Mouse (Mus musculus) hindbrain, embryonic 12.5 days (tissue): ENCODE measurements around the gene Gm42688. TPM values are rescaled to one million over a fixed set of nuclear protein-coding genes. Genes with fewer than 3 reads are reported as not detected.

ENCODE experiments used
- ATAC-seq: fragments of 200-750 bp; cut with Nextera tagmentation; 2 replicates; pipeline ENCODE4 v1.8.0; 2017; ENCODE audit warnings: moderate TSS enrichment; ENCODE audit not compliant: low FRiP score
- H3K27ac ChIP-seq: fragments of 300-500 bp; sonication (generic); 2 replicates; pipeline ENCODE4 v1.5.1; 2016; ENCODE audit warnings: mild to moderate bottlenecking
- H3K27me3 ChIP-seq: fragments of 300-500 bp; sonication (generic); 2 replicates; pipeline ENCODE4 v1.6.1; 2016; ENCODE audit warnings: mild to moderate bottlenecking
- H3K36me3 ChIP-seq: fragments of 300-500 bp; sonication (generic); 2 replicates; pipeline ENCODE4 v1.6.1; 2016; ENCODE audit warnings: mild to moderate bottlenecking
- H3K4me1 ChIP-seq: fragments of 300-500 bp; sonication (generic); 2 replicates; pipeline ENCODE4 v1.6.1; 2016
- H3K4me2 ChIP-seq: fragments of 300-500 bp; sonication (generic); replicated peaks from 2 replicates; pipeline ENCODE4 v1.6.1; 2016; ENCODE audit warnings: mild to moderate bottlenecking
- H3K4me3 ChIP-seq: fragments of 300-500 bp; sonication (generic); 2 replicates; pipeline ENCODE4 v1.5.1; 2016; ENCODE audit warnings: mild to moderate bottlenecking
- H3K9ac ChIP-seq: fragments of 300-500 bp; sonication (generic); 2 replicates; pipeline ENCODE4 v1.6.1; 2016; ENCODE audit warnings: mild to moderate bottlenecking, moderate library complexity
- H3K9me3 ChIP-seq: fragments of 300-500 bp; sonication (generic); replicated peaks from 2 replicates; pipeline ENCODE4 v1.6.1; 2016; ENCODE audit warnings: mild to moderate bottlenecking
- WGBS: fragments of 180-500 bp; shearing (Covaris S2); methylation state at CpG from one replicate; pipeline ENCODE4 v1.1.7; 2016; 5-methylcytosine and 5-hydroxymethylcytosine counted together
- polyA plus RNA-seq: library from polyadenylated mRNA; unstranded; fragments of >200 nt; fragmentation: Nextera tagmentation; extraction: Ambion mirVana; gene quantifications from 2 replicates; pipeline ENCODE4 v1.2.1, GENCODE M21; 2016

The Gm42688 gene
- polyA plus RNA-seq, 1 experiment from 2014 or later = 5.0 TPM

- ATAC-seq = no peak
- 67% methylated on average over 5 of the region's 5 CpGs for WGBS
- H3K4me1 ChIP-seq = peaks cover 48% of the 10 kb centered on the region
- H3K4me3 ChIP-seq = peak overlapping the region; percentile 82
- H3K27ac ChIP-seq = no peak overlapping the region
- H3K9ac ChIP-seq = peak overlapping the region; percentile 97; the same call in 1 of the 2 replicates
- no peaks in the 10 kb centered on the region for H3K27me3 ChIP-seq
- peak overlapping the region; percentile 95 for H3K4me2 ChIP-seq
- no peaks in the 10 kb centered on the region for H3K9me3 ChIP-seq
- H3K36me3 ChIP-seq = peaks cover 18% of the 10 kb centered on the region
These were observed 21.5 kb downstream of the Gm42688 start for GRCm38 (mm10) chr6:83122961-83123360.

GRCm38 (mm10) chr6:83124851-83125312, 23.5 kb downstream of the Gm42688 start:
- no peaks in the 10 kb centered on the region for H3K36me3 ChIP-seq
- peak overlapping the region; percentile 74 for H3K27ac ChIP-seq
- WGBS = under 1% methylated on average over 30 of the region's 30 CpGs
- ATAC-seq = no peak
- peak overlapping the region; percentile 71 for H3K4me2 ChIP-seq
- peaks cover 37% of the 10 kb centered on the region for H3K4me1 ChIP-seq
- H3K9ac ChIP-seq = peak overlapping the region; percentile 79
- H3K27me3 ChIP-seq = no peaks in the 10 kb centered on the region
- H3K9me3 ChIP-seq = no peaks in the 10 kb centered on the region
- H3K4me3 ChIP-seq = peak overlapping the region; percentile 69

DNA sequence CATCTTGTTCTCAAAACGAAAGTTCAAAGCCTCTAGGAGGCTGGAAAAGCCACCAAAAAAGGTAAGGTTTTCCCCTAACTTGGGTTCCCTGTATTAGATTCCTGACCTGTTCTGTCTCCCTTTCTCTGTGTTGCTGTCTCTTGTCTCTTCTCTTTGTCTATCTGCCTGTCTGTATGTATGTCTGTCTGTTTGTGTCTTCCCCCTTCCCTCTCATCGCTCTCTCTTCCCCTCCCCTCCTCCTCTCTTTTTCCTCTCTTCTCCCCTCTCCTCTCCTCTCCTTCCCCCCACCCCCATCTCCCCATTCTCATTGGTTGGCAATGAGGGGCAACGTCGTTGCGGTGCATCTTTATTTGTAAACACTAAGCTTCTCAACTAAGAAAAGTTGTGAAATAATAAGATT, 23.9 kb downstream of the Gm42688 start, which contains the start of gene Ino80b:
TSS of gene Ino80b (minus strand) at position 101 of the 400 bp plus-strand sequence.
- no peaks in the 10 kb centered on the region for H3K27me3 ChIP-seq
- H3K4me3 ChIP-seq = peak within 1 kb of the TSS; percentile 69
- peak within 1 kb of the TSS; percentile 71 for H3K4me2 ChIP-seq
- WGBS = 23% methylated on average over 5 of the region's 5 CpGs
- no peaks in the 10 kb centered on the region for H3K9me3 ChIP-seq
- peak within 1 kb of the TSS; percentile 79 for H3K9ac ChIP-seq
- ATAC-seq = no peak
- H3K27ac ChIP-seq = peak within 1 kb of the TSS; percentile 74
- H3K36me3 ChIP-seq = no peaks in the 10 kb centered on the region
- H3K4me1 ChIP-seq = peaks cover 32% of the 10 kb centered on the region

DNA sequence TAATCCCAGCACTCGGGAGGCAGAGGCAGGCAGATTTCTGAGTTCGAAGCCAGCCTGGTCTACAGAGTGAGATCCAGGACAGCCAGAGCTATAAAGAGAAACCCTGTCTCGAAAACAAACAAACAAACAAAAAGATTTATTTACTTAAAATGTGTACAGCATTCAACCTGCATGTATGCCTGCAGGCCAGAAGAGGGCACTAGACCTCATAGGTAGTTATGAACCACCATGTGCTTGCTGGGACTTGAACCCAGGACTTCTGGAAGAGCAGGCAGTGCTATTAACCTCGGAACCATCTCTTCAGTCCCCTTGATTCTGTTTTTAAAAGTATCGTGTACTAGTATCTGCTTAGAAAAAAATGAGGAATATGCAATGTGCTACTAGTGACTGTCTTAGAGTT, 26.0 kb downstream of the Gm42688 start:
- ATAC-seq = no peak
- Histone ChIP-seq H3K4me3 (no peak overlapping the region), H3K36me3 (no peaks in the 10 kb centered on the region), H3K4me1 (peaks cover 24% of the 10 kb centered on the region), H3K4me2 (no peak overlapping the region), H3K27me3 (no peaks in the 10 kb centered on the region), H3K9ac (no peak overlapping the region), H3K27ac (no peak overlapping the region), H3K9me3 (no peaks in the 10 kb centered on the region)
- 95% methylated on average over 5 of the region's 5 CpGs for WGBS

DNA sequence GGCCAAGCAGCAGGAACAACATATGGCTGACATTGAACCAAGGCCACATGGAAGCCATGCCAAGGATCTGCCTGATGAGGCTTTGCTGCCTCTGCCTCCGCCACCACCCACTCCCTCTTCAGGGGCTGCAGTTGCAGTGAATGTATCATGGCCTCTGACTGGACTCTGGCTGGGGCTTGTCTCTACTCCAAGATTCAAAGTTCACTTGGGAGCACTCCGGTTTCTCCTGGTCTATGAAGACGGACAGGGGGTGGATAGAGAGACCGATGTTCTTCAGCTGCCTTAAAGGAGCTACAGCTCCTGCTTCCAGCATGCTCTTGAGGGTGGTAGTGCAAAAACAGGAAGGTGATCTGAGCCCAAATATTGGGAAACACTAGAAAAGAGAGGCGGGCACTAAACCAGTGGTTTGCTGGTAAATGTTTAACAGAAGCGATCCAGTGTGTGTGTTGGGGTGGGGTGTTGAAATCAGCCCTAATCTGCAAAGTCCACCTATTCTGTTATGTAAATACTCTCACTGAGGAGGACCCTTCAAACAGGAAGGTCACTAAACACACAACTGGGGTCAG, 30.1 kb downstream of the Gm42688 start:
- no peak overlapping the region for H3K9ac ChIP-seq
- WGBS = 73% methylated on average over 6 of the region's 6 CpGs

DNA sequence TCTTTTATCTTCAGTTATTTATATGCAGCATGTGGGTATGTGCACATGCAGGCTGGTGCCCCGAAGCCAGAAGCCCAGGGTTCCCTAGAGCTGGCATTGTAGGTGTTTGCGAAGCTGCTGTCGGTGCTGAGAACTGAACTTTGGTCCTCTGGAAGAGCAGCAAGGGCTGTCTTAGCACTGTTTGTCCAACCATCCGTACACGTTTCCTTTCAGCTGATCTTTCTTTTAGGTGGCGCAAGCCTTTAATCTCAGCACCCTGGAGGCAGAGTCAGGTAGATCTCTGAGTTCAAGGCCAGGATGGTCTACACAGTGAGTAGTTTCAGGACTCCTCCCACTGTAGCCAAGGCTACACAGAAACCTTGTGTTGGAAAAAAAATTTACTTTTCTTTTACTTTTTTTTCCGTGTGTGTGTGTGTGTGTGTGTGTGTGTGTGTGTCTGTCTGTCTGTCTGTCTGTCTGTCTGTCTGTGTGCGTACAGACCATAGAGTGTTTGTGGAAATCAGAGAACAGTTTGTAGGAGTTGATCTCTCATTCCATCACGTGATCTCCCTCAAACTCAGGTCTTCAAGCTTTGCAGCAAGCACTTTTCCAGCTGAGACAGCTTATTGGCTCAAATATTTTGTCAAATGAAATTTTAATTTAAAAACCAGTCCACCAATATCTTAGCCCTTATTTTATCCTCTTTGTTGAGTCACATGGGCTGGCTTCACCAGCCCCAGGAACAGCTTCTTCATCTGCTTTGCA, 30.9 kb downstream of the Gm42688 start:
- Histone ChIP-seq H3K4me1 (peaks cover 22% of the 10 kb centered on the region), H3K4me2 (no peak overlapping the region), H3K36me3 (no peaks in the 10 kb centered on the region), H3K27ac (no peak overlapping the region), H3K4me3 (no peak overlapping the region), H3K27me3 (peaks cover 16% of the 10 kb centered on the region), H3K9me3 (no peaks in the 10 kb centered on the region), H3K9ac (no peak overlapping the region)
- 89% methylated on average over 9 of the region's 9 CpGs for WGBS
- ATAC-seq = no peak

More for the DNA sequence above, 30.1 kb downstream of the Gm42688 start:
- no peak for ATAC-seq
- no peak overlapping the region for H3K27ac ChIP-seq
- no peak overlapping the region for H3K4me3 ChIP-seq
- peaks cover 16% of the 10 kb centered on the region for H3K27me3 ChIP-seq
- no peaks in the 10 kb centered on the region for H3K9me3 ChIP-seq
- H3K4me1 ChIP-seq = peaks cover 18% of the 10 kb centered on the region
- H3K4me2 ChIP-seq = no peak overlapping the region
- no peaks in the 10 kb centered on the region for H3K36me3 ChIP-seq

DNA sequence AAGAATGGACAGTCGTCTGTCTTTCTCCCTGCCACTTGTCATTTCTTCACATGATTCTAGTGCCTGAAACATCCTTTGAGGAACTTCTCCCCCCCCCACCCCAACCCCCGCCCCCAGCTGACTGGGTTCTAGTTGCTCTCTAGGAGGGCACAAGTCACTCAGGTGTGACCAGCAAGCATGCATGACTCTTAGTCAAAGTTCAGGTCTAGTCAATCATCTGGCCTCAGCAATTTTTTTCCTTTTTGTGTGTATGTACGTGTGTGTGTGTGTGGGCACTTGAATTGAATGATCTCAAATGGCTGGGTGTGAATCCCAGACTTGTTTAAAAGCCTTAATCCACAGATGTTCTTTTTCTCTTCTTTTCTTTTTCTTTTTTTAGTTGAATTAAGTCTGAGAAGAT, 32.8 kb downstream of the Gm42688 start:
- peaks cover 41% of the 10 kb centered on the region for H3K4me1 ChIP-seq
- no peak overlapping the region for H3K4me3 ChIP-seq
- H3K36me3 ChIP-seq = no peaks in the 10 kb centered on the region
- H3K27ac ChIP-seq = no peak overlapping the region
- no peaks in the 10 kb centered on the region for H3K9me3 ChIP-seq
- no peak overlapping the region for H3K9ac ChIP-seq
- H3K27me3 ChIP-seq = peaks cover 16% of the 10 kb centered on the region
- 72% methylated on average over 3 of the region's 3 CpGs for WGBS
- ATAC-seq = no peak
- no peak overlapping the region for H3K4me2 ChIP-seq

GRCm38 (mm10) chr6:83134951-83135513, 33.6 kb downstream of the Gm42688 start, which contains the start of gene Rtkn:
Gene Rtkn, plus strand, starts transcription at chr6:83135463.
- peak within 1 kb of the TSS; percentile 41 for H3K4me3 ChIP-seq
- peaks cover 42% of the 10 kb centered on the region for H3K4me1 ChIP-seq
- peak within 1 kb of the TSS; percentile 93 for H3K27ac ChIP-seq
- H3K9me3 ChIP-seq = no peaks in the 10 kb centered on the region
- peak within 1 kb of the TSS; percentile 72 for H3K4me2 ChIP-seq
- WGBS = 55% methylated on average over 7 of the region's 7 CpGs
- peak within 1 kb of the TSS; percentile 70 for H3K9ac ChIP-seq
- ATAC-seq = no peak
- peaks cover 16% of the 10 kb centered on the region for H3K27me3 ChIP-seq
- H3K36me3 ChIP-seq = no peaks in the 10 kb centered on the region

- Histone ChIP-seq H3K4me3 (peak overlapping the region; percentile 41), H3K9me3 (no peaks in the 10 kb centered on the region), H3K9ac (peak overlapping the region; percentile 70), H3K27me3 (peaks cover 16% of the 10 kb centered on the region), H3K4me2 (peak overlapping the region; percentile 72), H3K36me3 (no peaks in the 10 kb centered on the region), H3K4me1 (peaks cover 42% of the 10 kb centered on the region), H3K27ac (peak overlapping the region; percentile 93; the same call in 1 of the 2 replicates)
- 3% methylated on average over 37 of the region's 37 CpGs for WGBS
- no peak for ATAC-seq
These were observed 34.2 kb downstream of the Gm42688 start for GRCm38 (mm10) chr6:83135571-83136161.

GRCm38 (mm10) chr6:83136291-83136880, 35.0 kb downstream of the Gm42688 start:
- Histone ChIP-seq H3K4me2 (peak overlapping the region; percentile 72), H3K9ac (peak overlapping the region; percentile 70), H3K4me3 (peak overlapping the region; percentile 41), H3K27ac (peak overlapping the region; percentile 93), H3K27me3 (peaks cover 16% of the 10 kb centered on the region), H3K36me3 (no peaks in the 10 kb centered on the region), H3K9me3 (no peaks in the 10 kb centered on the region), H3K4me1 (peaks cover 45% of the 10 kb centered on the region)
- ATAC-seq = peak; percentile 7; the same call in 1 of the 2 replicates
- 6% methylated on average over 5 of the region's 5 CpGs for WGBS

DNA sequence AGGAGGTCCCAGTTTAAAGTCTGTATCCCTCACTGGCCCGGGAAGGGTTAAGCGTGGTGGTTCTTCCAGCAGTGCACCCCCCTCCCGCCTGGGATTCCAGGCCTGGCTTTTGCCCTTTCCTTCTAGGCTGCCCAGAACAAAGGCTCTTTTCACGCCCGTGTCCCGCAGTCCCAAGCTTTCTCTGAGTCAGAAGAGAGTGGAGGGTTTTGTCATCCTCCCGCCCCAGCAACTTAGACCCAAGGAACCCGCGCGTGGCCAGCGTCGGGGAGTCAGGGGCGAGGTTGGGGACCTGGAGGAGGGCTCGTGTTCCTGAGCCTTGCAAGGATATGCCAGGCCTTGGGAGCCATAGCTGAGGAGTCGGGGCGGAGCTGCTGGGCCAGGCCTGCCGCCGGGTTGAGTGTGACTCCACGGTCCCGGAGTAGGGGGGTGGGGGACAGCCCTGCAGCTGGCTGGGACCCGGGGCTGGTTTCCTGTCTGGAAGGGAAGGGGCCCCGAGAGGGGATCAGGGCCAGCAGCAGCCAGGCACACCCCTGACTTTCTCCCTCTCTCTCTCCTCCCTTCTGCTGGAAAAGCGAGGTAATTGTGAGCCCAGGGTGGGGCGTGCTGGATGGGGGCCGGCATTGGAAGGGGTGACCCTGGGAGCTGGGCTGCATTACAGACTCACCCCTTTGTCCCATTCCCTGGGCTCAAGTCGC, 35.6 kb downstream of the Gm42688 start:
- ATAC-seq = peak; percentile 85
- peaks cover 16% of the 10 kb centered on the region for H3K27me3 ChIP-seq
- H3K4me2 ChIP-seq = peak overlapping the region; percentile 72
- peak overlapping the region; percentile 70 for H3K9ac ChIP-seq
- peak overlapping the region; percentile 41 for H3K4me3 ChIP-seq
- peaks cover 52% of the 10 kb centered on the region for H3K4me1 ChIP-seq
- H3K27ac ChIP-seq = peak overlapping the region; percentile 93
- under 1% methylated on average over 26 of the region's 26 CpGs for WGBS
- H3K9me3 ChIP-seq = no peaks in the 10 kb centered on the region
- H3K36me3 ChIP-seq = no peaks in the 10 kb centered on the region
